Mouse (Mus musculus) embryonic facial prominence, embryonic 14.5 days (tissue): ENCODE data around the gene Akap7. TPM values are rescaled to one million over a fixed set of nuclear protein-coding genes. Genes with fewer than 3 reads are reported as not detected.
A peak's percentile ranks its signal among the peaks of the same experiment; 100 is the strongest.

Source experiments
- ATAC-seq: fragments of 200-750 bp; cut with Nextera tagmentation; 2 replicates; pipeline ENCODE4 v1.8.0; 2017; ENCODE audit warnings: low read depth, moderate number of reproducible peaks, moderate TSS enrichment
- DNase-seq: peaks from one replicate; pipeline ENCODE4 v3.0.0-alpha.2; 2015; ENCODE audit warnings: low spot score
- H3K27ac ChIP-seq: fragments of 300-500 bp; sonication (generic); replicated peaks from 2 replicates; pipeline ENCODE4 v1.5.1; 2014; ENCODE audit warnings: low read depth, mild to moderate bottlenecking, low read length, moderate library complexity
- H3K27me3 ChIP-seq: fragments of 300-500 bp; sonication (generic); replicated peaks from 2 replicates; pipeline ENCODE4 v1.6.1; 2014; ENCODE audit warnings: low read length; ENCODE audit not compliant: control insufficient read depth, insufficient read depth
- H3K36me3 ChIP-seq: fragments of 300-500 bp; sonication (generic); 2 replicates; pipeline ENCODE4 v1.6.1; 2014; ENCODE audit warnings: low read length, mixed read lengths; ENCODE audit not compliant: control insufficient read depth, insufficient read depth
- H3K4me1 ChIP-seq: fragments of 300-500 bp; sonication (generic); 2 replicates; pipeline ENCODE4 v1.6.1; 2014; ENCODE audit warnings: antibody characterized with exemption, low read length; ENCODE audit not compliant: control insufficient read depth, insufficient read depth
- H3K4me2 ChIP-seq: fragments of 300-500 bp; sonication (generic); 2 replicates; pipeline ENCODE4 v1.6.1; 2014; ENCODE audit warnings: low read depth, mild to moderate bottlenecking, low read length, moderate library complexity, mixed read lengths
- H3K4me3 ChIP-seq: fragments of 300-500 bp; sonication (generic); 2 replicates; pipeline ENCODE4 v1.5.1; 2014; ENCODE audit warnings: low read depth, mild to moderate bottlenecking, low read length
- H3K9ac ChIP-seq: fragments of 300-500 bp; sonication (generic); 2 replicates; pipeline ENCODE4 v1.6.1; 2014; ENCODE audit warnings: low read depth, mild to moderate bottlenecking, low read length, moderate library complexity, mixed read lengths
- H3K9me3 ChIP-seq: fragments of 300-500 bp; sonication (generic); 2 replicates; pipeline ENCODE4 v1.6.1; 2016; ENCODE audit warnings: low read length; ENCODE audit not compliant: control insufficient read depth
- WGBS: fragments of 180-500 bp; shearing (Covaris S2); extraction: QIAGEN DNeasy Blood & Tissue Kit; methylation state at CpG from one replicate; pipeline ENCODE4 v1.1.7; 2014; 5-methylcytosine and 5-hydroxymethylcytosine counted together
- polyA plus RNA-seq: library from polyadenylated mRNA; unstranded; fragments of >200 nt; fragmentation: Nextera tagmentation; extraction: Ambion mirVana; gene quantifications from 2 replicates; pipeline ENCODE4 v1.2.1, GENCODE M21; 2014

The Akap7 gene
- polyA plus RNA-seq, 1 experiment from 2014 or later, result 17.5 TPM

- DNase-seq, result no peak
- no peaks in the 10 kb centered on the region for H3K4me1 ChIP-seq
- no peaks in the 10 kb centered on the region for H3K27me3 ChIP-seq
- no peaks in the 10 kb centered on the region for H3K36me3 ChIP-seq
- no peak overlapping the region for H3K27ac ChIP-seq
- no peak overlapping the region for H3K4me2 ChIP-seq
- no peaks in the 10 kb centered on the region for H3K9me3 ChIP-seq
- WGBS, result 79% methylated on average over 6 of the region's 6 CpGs
- no peak overlapping the region for H3K9ac ChIP-seq
- no peak for ATAC-seq
- no peak overlapping the region for H3K4me3 ChIP-seq
Observed at GRCm38 (mm10) chr10:25327511-25327910, 19.8 kb upstream of the Akap7 start.

DNA sequence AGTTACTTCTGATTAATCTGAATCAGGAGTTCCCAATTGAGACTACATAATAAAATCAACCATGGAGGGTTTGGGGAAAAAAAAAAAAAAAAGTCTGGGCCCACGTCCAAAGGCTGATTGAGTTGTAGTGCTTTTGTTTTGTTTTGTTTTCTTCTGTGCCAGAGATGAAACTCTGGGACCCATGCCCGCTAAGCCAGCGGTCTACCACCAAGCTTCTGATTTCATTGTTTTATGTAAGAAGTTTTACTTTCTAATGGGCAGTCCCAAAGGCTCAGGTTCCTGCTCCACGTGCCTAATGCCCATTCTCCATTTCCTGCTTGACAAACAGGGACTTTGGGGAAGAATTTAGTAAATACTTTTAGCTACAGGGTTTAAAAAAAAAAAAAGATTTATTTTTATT is 18.0 kb upstream of the Akap7 start:
- H3K4me3 ChIP-seq, result no peak overlapping the region
- DNase-seq, result peak; percentile 87

GRCm38 (mm10) chr10:25321198-25321597 is 13.5 kb upstream of the Akap7 start:
- H3K9me3 ChIP-seq, result no peaks in the 10 kb centered on the region
- H3K27ac ChIP-seq, result no peak overlapping the region
- H3K4me1 ChIP-seq, result no peaks in the 10 kb centered on the region; the same call in 1 of the 2 replicates
- no peak for DNase-seq
- no peak overlapping the region for H3K4me2 ChIP-seq
- H3K9ac ChIP-seq, result no peak overlapping the region
- H3K4me3 ChIP-seq, result no peak overlapping the region
- WGBS, result 83% methylated on average over 4 of the region's 4 CpGs
- ATAC-seq, result no peak
- H3K36me3 ChIP-seq, result no peaks in the 10 kb centered on the region
- no peaks in the 10 kb centered on the region for H3K27me3 ChIP-seq

More for the DNA sequence above, 18.0 kb upstream of the Akap7 start:
- Histone ChIP-seq H3K36me3 (no peaks in the 10 kb centered on the region), H3K9me3 (no peaks in the 10 kb centered on the region), H3K4me2 (no peak overlapping the region), H3K27ac (no peak overlapping the region), H3K9ac (no peak overlapping the region), H3K27me3 (no peaks in the 10 kb centered on the region), H3K4me1 (no peaks in the 10 kb centered on the region)
- 42% methylated on average over 4 of the region's 4 CpGs for WGBS
- peak; percentile 82 for ATAC-seq

- ATAC-seq, result no peak
- Histone ChIP-seq H3K27ac (no peak overlapping the region), H3K4me1 (peaks cover 3% of the 10 kb centered on the region), H3K27me3 (no peaks in the 10 kb centered on the region), H3K9me3 (no peaks in the 10 kb centered on the region), H3K9ac (no peak overlapping the region), H3K4me2 (no peak overlapping the region), H3K36me3 (no peaks in the 10 kb centered on the region), H3K4me3 (no peak overlapping the region)
- no peak for DNase-seq
Observed at GRCm38 (mm10) chr10:25319531-25319930, 11.9 kb upstream of the Akap7 start.

- Histone ChIP-seq H3K27ac (no peak overlapping the region; the same call in 1 of the 2 replicates), H3K4me1 (peaks cover 9% of the 10 kb centered on the region), H3K4me2 (no peak overlapping the region), H3K4me3 (no peak overlapping the region), H3K27me3 (no peaks in the 10 kb centered on the region), H3K9ac (no peak overlapping the region), H3K36me3 (no peaks in the 10 kb centered on the region), H3K9me3 (no peaks in the 10 kb centered on the region)
- no peak for DNase-seq
- no peak for ATAC-seq
- WGBS, result 72% methylated on average over 5 of the region's 5 CpGs
Observed at GRCm38 (mm10) chr10:25318405-25318804, 10.7 kb upstream of the Akap7 start.

GRCm38 (mm10) chr10:25317665-25318064 is 10.0 kb upstream of the Akap7 start:
- Histone ChIP-seq H3K27ac (no peak overlapping the region), H3K27me3 (no peaks in the 10 kb centered on the region), H3K36me3 (no peaks in the 10 kb centered on the region), H3K4me3 (no peak overlapping the region), H3K4me2 (no peak overlapping the region), H3K9ac (no peak overlapping the region), H3K4me1 (peaks cover 9% of the 10 kb centered on the region), H3K9me3 (no peaks in the 10 kb centered on the region)
- DNase-seq, result no peak
- no peak for ATAC-seq

DNA sequence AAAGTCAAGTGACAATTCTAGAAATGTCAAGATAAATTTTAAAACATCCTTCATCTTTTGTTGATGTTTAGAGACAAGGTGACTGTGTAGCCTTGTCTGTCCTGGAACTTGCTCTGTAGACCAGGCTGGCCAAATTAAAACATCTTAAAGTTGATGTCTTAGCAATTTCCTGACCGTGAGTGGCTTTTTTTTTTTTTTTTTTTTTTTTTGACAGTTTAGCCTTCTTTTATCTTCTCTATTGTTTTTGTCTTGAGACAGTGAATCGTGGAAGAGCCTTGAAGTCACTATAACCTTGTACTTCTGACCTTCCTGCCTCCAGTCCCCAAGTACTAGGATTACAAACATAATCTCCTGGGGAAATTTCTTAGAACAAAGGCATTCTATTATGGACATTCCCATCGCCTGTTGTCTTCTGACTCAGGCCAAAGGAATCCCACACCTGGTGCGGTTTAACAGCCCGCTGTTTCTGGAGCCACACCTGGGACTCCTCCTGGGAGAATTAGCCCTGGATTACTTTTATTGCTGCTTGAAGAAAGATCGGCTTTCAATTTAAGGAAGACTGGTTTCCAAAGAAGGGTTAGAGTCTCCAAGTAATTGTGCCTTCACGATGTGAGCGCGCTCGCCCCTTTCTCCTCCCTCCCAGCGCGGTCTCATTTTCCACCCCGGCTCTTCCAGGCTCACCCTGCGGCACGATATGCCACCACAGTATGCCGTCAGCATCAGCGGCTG is 6.3 kb upstream of the Akap7 start:
- H3K4me2 ChIP-seq, result peak overlapping the region; percentile 38
- ATAC-seq, result peak; percentile 84
- H3K4me3 ChIP-seq, result no peak overlapping the region
- no peaks in the 10 kb centered on the region for H3K9me3 ChIP-seq
- H3K9ac ChIP-seq, result no peak overlapping the region
- 4% methylated on average over 17 of the region's 17 CpGs for WGBS
- H3K36me3 ChIP-seq, result no peaks in the 10 kb centered on the region
- H3K27me3 ChIP-seq, result no peaks in the 10 kb centered on the region
- peak; percentile 84 for DNase-seq
- H3K4me1 ChIP-seq, result peaks cover 9% of the 10 kb centered on the region
- 0 out of 2 replicates have a peak overlapping the region, but pooled peaks have one; percentile 21 for H3K27ac ChIP-seq

GRCm38 (mm10) chr10:25311554-25312212 is 4.0 kb upstream of the Akap7 start:
- no peaks in the 10 kb centered on the region for H3K9me3 ChIP-seq
- H3K4me2 ChIP-seq, result no peak overlapping the region
- H3K27ac ChIP-seq, result no peak overlapping the region
- H3K4me1 ChIP-seq, result peaks cover 9% of the 10 kb centered on the region
- no peaks in the 10 kb centered on the region for H3K27me3 ChIP-seq
- H3K36me3 ChIP-seq, result no peaks in the 10 kb centered on the region
- no peak for DNase-seq
- WGBS, result 56% methylated on average over 9 of the region's 9 CpGs
- H3K4me3 ChIP-seq, result no peak overlapping the region
- ATAC-seq, result no peak
- H3K9ac ChIP-seq, result no peak overlapping the region

GRCm38 (mm10) chr10:25310736-25311135 is 3.1 kb upstream of the Akap7 start:
- WGBS, result 82% methylated on average over 4 of the region's 4 CpGs
- no peaks in the 10 kb centered on the region for H3K36me3 ChIP-seq
- no peak overlapping the region for H3K4me3 ChIP-seq
- no peaks in the 10 kb centered on the region for H3K27me3 ChIP-seq
- H3K9ac ChIP-seq, result no peak overlapping the region
- no peak overlapping the region for H3K4me2 ChIP-seq
- H3K4me1 ChIP-seq, result peaks cover 9% of the 10 kb centered on the region
- no peak for DNase-seq
- H3K9me3 ChIP-seq, result no peaks in the 10 kb centered on the region
- no peak for ATAC-seq
- H3K27ac ChIP-seq, result no peak overlapping the region
